Mouse (Mus musculus): ENCODE data around the gene Gcn1l1. TPM values are rescaled to one million over a fixed set of nuclear protein-coding genes. Genes with fewer than 3 reads are reported as not detected.
"Not testable (repeated sequence)": the region's sequence is repeated elsewhere in the genome, so short reads cannot be mapped to it uniquely, and the experiment has no call there.

The Gcn1l1 gene
- polyA plus RNA-seq, 1 experiment from 2014 or later = 41.7 TPM

DNA sequence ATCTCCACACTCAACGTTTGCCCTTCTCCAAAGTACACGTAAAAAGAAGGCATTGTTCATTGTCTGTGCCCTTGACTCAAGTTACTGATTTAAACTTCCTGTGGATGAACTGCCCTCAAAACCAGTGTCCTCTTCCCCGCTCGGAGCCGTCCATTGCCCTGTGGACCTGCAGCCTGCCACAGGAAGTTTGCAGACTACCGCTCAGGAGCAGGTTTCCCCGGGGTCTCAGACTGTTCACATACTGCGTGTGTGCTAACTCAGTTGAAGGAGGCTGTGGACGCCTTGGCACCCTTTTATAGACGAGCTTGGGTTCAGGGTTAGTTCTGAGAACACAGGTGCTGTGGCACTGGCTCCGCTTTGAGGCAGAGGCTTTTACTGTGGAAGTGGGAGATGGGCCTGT lies 4.3 kb downstream of the Gcn1l1 start:
- Histone ChIP-seq H3K27me3 (no peaks in the 10 kb centered on the region), H3K9ac (no peak overlapping the region), H3K9me3 (replicated peaks) (no peaks in the 10 kb centered on the region), H3K4me3 (no peak overlapping the region), H3K36me3 (ENCODE audit: poor library complexity, severe bottlenecking) (peaks cover 28% of the 10 kb centered on the region), H3K27ac (no peak overlapping the region), H3K4me2 (no peak overlapping the region), H3K4me1 (peaks cover 31% of the 10 kb centered on the region)
- WGBS = 78% methylated on average over 11 of the region's 11 CpGs
- ATAC-seq = no peak

DNA sequence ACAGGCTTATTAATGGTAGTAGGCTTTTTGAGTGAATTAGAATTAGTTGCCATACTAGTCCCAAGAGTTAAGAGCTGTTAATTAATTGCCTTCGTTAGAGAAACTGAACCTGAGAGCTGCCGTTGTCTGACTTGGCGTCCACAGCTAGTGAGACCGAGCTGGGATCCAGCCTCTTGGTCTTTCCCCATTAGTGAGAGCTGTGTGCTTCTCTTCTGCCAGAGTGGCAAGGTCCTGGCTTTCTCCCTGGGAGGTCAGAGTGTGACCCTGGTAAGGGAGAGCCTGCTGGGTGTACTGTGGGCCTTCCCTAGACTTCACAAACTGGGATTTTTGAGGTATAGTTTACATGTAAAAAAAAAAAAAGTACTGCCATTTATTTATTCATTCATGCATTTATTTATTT lies 4.7 kb downstream of the Gcn1l1 start:
- 52% methylated on average over 4 of the region's 4 CpGs for WGBS
- Histone ChIP-seq H3K4me3 (no peak overlapping the region), H3K27ac (no peak overlapping the region), H3K9ac (no peak overlapping the region), H3K27me3 (no peaks in the 10 kb centered on the region), H3K36me3 (ENCODE audit: poor library complexity, severe bottlenecking) (peaks cover 33% of the 10 kb centered on the region), H3K4me1 (peaks cover 27% of the 10 kb centered on the region), H3K9me3 (replicated peaks) (no peaks in the 10 kb centered on the region), H3K4me2 (no peak overlapping the region)
- no peak for ATAC-seq

DNA sequence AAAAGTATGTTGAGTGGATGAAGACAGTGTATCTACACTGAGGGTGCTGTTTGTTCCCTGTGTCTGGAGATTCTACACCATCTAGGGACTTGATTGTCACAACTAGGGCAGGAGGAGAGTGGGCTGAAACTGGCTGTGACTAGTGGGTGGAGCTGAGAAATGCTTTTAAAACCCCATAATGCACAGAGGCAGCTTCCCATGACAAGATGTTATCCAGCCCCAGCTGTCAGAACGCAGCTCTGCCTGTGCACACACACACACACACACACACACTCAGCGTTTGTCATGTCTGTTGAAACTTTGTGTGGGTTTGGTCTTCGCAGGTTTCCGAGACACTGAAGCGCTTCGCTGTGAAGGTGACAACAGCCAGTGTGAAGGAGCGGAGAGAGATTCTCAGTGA lies 6.0 kb downstream of the Gcn1l1 start:
- H3K9me3 ChIP-seq (replicated peaks) = no peaks in the 10 kb centered on the region
- no peak for ATAC-seq
- H3K27ac ChIP-seq = no peak overlapping the region
- H3K4me1 ChIP-seq = peaks cover 20% of the 10 kb centered on the region
- peaks cover 46% of the 10 kb centered on the region for H3K36me3 ChIP-seq (ENCODE audit: poor library complexity, severe bottlenecking)
- no peak overlapping the region for H3K4me2 ChIP-seq
- no peaks in the 10 kb centered on the region for H3K27me3 ChIP-seq
- 93% methylated on average over 7 of the region's 7 CpGs for WGBS
- no peak overlapping the region for H3K4me3 ChIP-seq
- no peak overlapping the region for H3K9ac ChIP-seq

DNA sequence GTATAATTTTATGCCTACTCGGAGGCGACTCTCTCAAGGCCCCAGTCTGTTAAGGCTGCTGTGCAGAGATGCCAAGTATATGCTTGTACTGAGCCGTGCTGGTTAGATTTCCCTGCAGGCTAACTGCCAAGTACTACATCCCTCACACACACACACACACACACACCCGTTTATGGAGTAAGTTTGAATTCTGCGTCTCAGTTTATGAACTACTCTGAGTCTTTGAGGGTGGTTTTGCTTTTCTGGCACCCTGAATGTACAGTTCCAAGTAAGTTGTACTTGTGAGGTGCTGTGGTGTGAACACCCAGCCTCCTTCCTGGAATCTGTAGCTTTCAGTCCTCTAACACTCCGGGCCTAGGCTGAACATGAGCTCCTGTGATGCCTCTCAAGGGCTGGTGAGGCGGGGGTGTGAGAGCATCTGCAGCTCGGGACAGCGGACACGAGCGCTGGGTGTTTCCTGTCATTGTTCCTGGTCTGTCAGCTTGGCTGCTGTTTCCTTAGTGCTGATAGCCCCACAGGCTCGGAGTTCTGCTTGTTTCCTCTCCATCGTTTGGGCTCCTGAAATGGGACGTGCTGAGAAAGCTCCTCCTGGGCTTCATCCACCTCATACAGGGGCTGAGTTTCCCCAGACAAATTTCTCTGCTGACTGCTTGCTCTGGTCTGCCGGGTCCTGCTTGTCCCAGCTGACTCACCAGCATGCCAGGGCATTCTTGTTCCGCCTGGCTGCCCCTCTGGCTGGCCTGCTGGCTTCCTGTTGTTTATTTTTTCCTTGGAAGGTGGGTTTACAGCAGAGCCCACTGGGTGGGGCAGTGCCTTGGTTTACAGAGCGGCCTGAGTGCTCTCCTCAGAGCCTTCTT lies 7.9 kb downstream of the Gcn1l1 start:
- H3K36me3 ChIP-seq (ENCODE audit: poor library complexity, severe bottlenecking) = peaks cover 63% of the 10 kb centered on the region
- H3K9me3 ChIP-seq (replicated peaks) = no peaks in the 10 kb centered on the region
- no peak overlapping the region for H3K27ac ChIP-seq
- no peak overlapping the region for H3K4me3 ChIP-seq
- H3K4me1 ChIP-seq = peaks cover 7% of the 10 kb centered on the region; the same call in 1 of the 2 replicates
- H3K9ac ChIP-seq = no peak overlapping the region
- H3K27me3 ChIP-seq = no peaks in the 10 kb centered on the region
- no peak overlapping the region for H3K4me2 ChIP-seq
- 72% methylated on average over 17 of the region's 17 CpGs for WGBS
- ATAC-seq = no peak

DNA sequence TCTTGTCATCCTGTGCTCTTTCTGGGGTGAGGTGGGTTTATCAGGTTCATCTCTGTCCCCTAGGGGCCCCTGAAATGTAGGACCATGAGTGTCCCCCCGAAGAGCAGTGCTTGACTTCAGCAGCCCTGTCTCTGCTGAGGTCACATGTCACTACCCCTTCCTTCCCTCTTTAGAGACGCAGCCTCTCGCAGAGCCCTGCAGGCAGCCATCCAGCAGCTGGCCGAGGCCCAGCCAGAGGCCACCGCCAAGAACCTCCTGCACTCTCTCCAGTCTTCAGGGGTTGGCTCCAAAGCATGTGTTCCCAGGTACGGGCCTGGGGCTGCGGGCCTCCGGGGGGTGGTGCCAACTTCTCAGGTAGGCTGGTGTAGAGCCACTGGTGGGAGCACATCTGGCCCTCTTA lies 9.9 kb downstream of the Gcn1l1 start:
- Histone ChIP-seq H3K9ac (no peak overlapping the region), H3K36me3 (ENCODE audit: poor library complexity, severe bottlenecking) (peaks cover 84% of the 10 kb centered on the region), H3K27ac (no peak overlapping the region), H3K9me3 (replicated peaks) (no peaks in the 10 kb centered on the region), H3K4me3 (no peak overlapping the region), H3K4me1 (no peaks in the 10 kb centered on the region), H3K27me3 (no peaks in the 10 kb centered on the region), H3K4me2 (no peak overlapping the region)
- WGBS = 87% methylated on average over 8 of the region's 8 CpGs
- no peak for ATAC-seq

DNA sequence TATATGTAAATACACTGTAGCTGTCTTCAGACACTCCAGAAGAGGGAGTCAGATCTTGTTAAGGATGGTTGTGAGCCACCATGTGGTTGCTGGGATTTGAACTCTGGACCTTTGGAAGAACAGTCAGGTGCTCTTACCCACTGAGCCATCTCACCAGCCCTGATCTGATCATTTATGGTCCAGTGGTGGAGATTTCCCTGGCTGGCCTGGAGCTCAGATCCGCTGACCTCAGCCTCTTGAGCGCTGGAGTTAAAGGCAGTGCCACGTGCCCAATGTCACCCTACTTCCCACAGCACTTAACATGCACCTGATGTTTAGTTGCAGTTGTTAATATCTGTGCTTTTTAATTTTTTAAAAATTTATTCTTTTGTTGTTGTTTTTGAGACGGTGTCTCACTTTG lies 12.6 kb downstream of the Gcn1l1 start:
- H3K27ac ChIP-seq, H3K27me3 ChIP-seq, H3K4me3 ChIP-seq, ATAC-seq, H3K4me2 ChIP-seq, H3K4me1 ChIP-seq, H3K9ac ChIP-seq: not testable (repeated sequence)
- peaks cover 95% of the 10 kb centered on the region for H3K36me3 ChIP-seq (ENCODE audit: poor library complexity, severe bottlenecking)
- peaks cover 12% of the 10 kb centered on the region for H3K9me3 ChIP-seq (replicated peaks)
- WGBS = 96% methylated on average over 4 of the region's 4 CpGs

DNA sequence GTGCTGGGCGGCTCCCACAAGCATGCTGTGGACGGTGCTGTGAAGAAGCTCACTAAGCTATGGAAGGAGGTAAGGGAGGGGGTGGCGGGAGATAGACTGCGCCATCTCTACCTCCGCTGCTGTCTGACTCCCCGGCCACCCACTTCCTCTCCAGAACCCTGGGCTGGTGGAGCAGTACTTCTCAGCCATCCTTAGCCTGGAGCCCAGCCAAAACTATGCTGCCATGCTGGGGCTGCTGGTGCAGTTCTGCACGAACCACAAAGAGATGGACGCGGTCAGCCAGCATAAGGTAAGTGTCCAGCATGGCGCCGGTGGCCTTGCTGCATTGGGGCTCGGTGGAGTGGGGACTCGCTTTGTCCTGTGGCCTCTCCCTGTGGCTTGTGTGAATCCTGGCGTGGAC lies 13.9 kb downstream of the Gcn1l1 start:
- no peak for ATAC-seq
- WGBS = 97% methylated on average over 14 of the region's 14 CpGs

DNA sequence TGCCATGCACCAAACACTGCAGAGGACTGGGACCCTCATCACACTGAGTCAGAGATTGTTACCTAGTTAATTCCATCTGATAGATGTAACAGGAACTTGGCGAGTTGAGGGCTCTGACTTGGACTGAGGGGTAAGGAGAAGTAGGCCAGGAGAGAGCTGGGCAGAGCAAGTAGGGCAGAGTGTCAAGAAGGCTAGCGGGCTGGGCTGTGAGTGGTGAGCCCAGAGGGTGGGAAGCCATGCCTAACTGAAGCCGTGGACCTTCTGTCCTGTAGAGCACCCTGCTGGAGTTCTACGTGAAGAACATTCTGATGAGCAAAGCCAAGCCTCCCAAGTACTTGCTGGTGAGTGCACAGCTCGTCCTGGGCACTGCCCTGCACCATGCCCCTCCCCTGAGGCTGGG lies 14.3 kb downstream of the Gcn1l1 start:
- no peak for ATAC-seq
- peaks cover 99% of the 10 kb centered on the region for H3K36me3 ChIP-seq (ENCODE audit: poor library complexity, severe bottlenecking)
- WGBS = 93% methylated on average over 5 of the region's 5 CpGs
- H3K4me2 ChIP-seq = no peak overlapping the region
- no peaks in the 10 kb centered on the region for H3K27me3 ChIP-seq
- no peak overlapping the region for H3K4me3 ChIP-seq
- H3K9me3 ChIP-seq (replicated peaks) = peaks cover 18% of the 10 kb centered on the region
- no peak overlapping the region for H3K27ac ChIP-seq
- no peak overlapping the region for H3K9ac ChIP-seq
- no peaks in the 10 kb centered on the region for H3K4me1 ChIP-seq

More for the DNA sequence above, 13.9 kb downstream of the Gcn1l1 start:
- H3K9ac ChIP-seq = no peak overlapping the region
- H3K4me1 ChIP-seq = no peaks in the 10 kb centered on the region
- no peak overlapping the region for H3K4me3 ChIP-seq
- H3K27me3 ChIP-seq = no peaks in the 10 kb centered on the region
- no peak overlapping the region for H3K4me2 ChIP-seq
- no peak overlapping the region for H3K27ac ChIP-seq
- peaks cover 99% of the 10 kb centered on the region for H3K36me3 ChIP-seq (ENCODE audit: poor library complexity, severe bottlenecking)
- H3K9me3 ChIP-seq (replicated peaks) = peaks cover 18% of the 10 kb centered on the region

DNA sequence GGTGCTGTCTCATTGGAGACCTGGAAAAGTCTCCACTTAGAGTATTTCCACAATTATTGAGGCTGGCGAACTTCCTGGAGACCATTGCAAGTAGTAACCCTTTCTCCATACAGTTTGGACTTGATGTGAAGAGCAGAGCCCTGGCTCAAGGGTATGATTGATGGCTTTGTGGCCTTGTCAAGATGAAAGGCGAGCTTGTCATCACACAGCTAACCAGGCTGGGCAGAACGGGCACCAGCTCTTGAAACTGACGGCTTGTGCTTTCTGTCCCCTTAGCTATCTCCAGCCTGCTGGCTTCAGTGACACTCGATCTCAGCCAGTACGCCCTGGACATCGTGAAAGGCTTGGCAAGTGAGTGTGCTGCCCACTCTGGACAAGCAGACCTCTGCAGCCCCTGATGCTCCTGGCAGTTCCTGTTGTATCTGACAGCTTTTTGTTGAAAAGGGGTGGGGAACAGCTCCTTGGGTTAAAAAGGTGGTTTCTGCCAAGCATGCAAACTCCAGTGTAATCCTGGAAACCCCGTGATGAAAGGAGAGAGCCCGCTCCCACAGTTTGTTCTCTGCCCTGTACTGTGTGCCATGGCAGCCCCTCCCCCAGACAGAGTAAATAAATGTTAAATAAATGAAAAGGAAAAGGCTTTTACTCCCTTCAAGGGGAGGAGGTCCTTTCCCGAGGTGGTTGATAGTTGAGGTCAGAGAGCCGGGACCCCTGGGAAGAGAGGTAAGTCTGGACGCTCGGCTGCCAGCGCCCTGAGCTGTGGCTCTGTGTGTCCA lies 15.4 kb downstream of the Gcn1l1 start:
- no peak for ATAC-seq
- H3K4me1 ChIP-seq = no peaks in the 10 kb centered on the region
- no peaks in the 10 kb centered on the region for H3K27me3 ChIP-seq
- 94% methylated on average over 14 of the region's 14 CpGs for WGBS
- no peak overlapping the region for H3K27ac ChIP-seq
- peaks cover 18% of the 10 kb centered on the region for H3K9me3 ChIP-seq (replicated peaks)
- H3K36me3 ChIP-seq (ENCODE audit: poor library complexity, severe bottlenecking) = peaks cover 99% of the 10 kb centered on the region
- H3K9ac ChIP-seq = no peak overlapping the region
- no peak overlapping the region for H3K4me3 ChIP-seq
- H3K4me2 ChIP-seq = no peak overlapping the region

DNA sequence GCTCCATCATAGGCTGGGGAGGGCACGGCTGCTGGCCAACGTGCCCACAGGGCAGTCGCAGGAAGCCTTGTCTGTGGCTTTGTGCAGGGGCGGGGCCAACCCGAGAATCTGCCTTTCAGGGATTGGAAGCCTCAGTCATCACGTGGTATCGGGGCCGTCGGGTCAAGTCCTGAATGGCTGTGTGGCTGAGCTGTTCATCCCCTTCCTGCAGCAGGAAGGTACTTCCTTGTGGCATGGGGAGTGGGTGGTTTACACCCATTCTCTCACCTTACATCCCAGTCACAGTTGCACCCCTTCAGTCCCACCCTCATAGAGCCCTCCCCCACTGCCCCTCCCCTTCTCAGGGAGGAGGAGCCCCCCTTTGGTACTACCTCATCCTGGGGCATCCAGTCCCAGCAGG lies 16.6 kb downstream of the Gcn1l1 start:
- peaks cover 99% of the 10 kb centered on the region for H3K36me3 ChIP-seq (ENCODE audit: poor library complexity, severe bottlenecking)
- no peak for ATAC-seq
- no peaks in the 10 kb centered on the region for H3K27me3 ChIP-seq
- 94% methylated on average over 9 of the region's 9 CpGs for WGBS
- no peak overlapping the region for H3K4me2 ChIP-seq
- peaks cover 18% of the 10 kb centered on the region for H3K9me3 ChIP-seq (replicated peaks)
- no peak overlapping the region for H3K9ac ChIP-seq
- H3K4me1 ChIP-seq = 0 out of 2 replicates have a peak, but pooled peaks cover 6% of the 10 kb centered on the region
- no peak overlapping the region for H3K27ac ChIP-seq
- no peak overlapping the region for H3K4me3 ChIP-seq

DNA sequence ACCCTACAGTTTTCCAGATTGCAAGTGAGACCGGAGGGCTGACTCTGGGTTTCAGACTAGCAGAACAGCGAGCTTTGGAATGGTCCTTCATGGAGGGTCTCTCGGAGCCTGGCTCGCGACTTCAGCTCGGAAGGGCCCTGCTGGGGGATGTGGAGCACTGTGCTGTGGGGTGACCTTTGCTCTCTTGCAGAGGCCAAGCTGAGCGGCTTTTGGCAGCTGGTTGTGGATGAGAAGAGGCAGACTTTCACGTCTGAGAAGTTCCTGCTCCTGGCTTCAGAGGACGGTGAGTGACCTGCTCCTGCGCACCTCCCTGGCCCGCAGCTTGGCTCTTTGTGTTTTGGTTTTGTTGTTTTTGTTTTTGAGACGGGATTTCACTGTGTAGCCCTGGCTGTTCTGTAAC lies 20.6 kb downstream of the Gcn1l1 start:
- no peak for ATAC-seq
- Histone ChIP-seq H3K27ac (no peak overlapping the region), H3K36me3 (ENCODE audit: poor library complexity, severe bottlenecking) (peaks cover 98% of the 10 kb centered on the region), H3K4me2 (no peak overlapping the region), H3K27me3 (no peaks in the 10 kb centered on the region), H3K9ac (no peak overlapping the region), H3K9me3 (replicated peaks) (peaks cover 18% of the 10 kb centered on the region), H3K4me1 (0 out of 2 replicates have a peak, but pooled peaks cover 6% of the 10 kb centered on the region), H3K4me3 (no peak overlapping the region)
- WGBS = 87% methylated on average over 12 of the region's 12 CpGs

DNA sequence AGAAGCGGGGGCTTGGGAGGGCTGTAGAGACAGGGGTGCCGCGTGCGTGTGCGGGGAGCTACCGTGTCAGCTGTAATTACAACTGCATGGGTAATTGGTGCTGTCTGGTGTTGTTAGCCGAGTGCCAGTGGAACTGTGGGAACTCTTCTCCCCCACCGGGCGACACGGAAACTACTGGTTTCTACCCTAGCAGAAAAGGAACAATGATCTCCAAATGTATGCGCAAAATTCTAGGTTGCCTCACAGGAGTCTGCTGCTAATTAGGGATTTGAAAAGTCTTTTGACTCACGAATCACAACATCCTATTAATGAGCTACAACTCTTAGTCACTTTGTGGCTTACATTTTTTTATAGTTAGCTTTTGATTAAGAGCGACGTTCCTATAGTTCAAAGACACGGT lies 21.1 kb downstream of the Gcn1l1 start:
- Histone ChIP-seq H3K4me1 (0 out of 2 replicates have a peak, but pooled peaks cover 6% of the 10 kb centered on the region), H3K4me2 (no peak overlapping the region), H3K27me3 (no peaks in the 10 kb centered on the region), H3K4me3 (no peak overlapping the region), H3K36me3 (ENCODE audit: poor library complexity, severe bottlenecking) (peaks cover 98% of the 10 kb centered on the region), H3K9me3 (replicated peaks) (peaks cover 18% of the 10 kb centered on the region), H3K27ac (no peak overlapping the region), H3K9ac (no peak overlapping the region)
- WGBS = 29% methylated on average over 15 of the region's 15 CpGs
- ATAC-seq = no peak

Data from forebrain, embryonic 13.5 days (tissue).